Mouse (Mus musculus) layer of hippocampus, postnatal 14 days (tissue): ENCODE results near the gene Gm4847. TPM values are rescaled to one million over a fixed set of nuclear protein-coding genes. Genes with fewer than 3 reads are reported as not detected.

ENCODE experiments used
- DNase-seq, 2 experiments: peaks; one replicate each; pipeline ENCODE4 v3.0.0; 2021 to 2022; ENCODE audit warnings: low spot score in 2 of 2, mixed read lengths in 1 of 2
- long read RNA-seq, 2 experiments: library from polyadenylated mRNA; stranded (forward); transcript quantifications; one replicate each; pipeline ENCODE4 v2.0.0; 2021
- microRNA-seq, 2 experiments: library from miRNA; unstranded; fragments of <30 nt; microRNA quantifications; one replicate each; pipeline ENCODE4 v1.2.0; 2021
- total RNA-seq, 2 experiments: library from RNA; stranded (reverse); gene quantifications; 2 replicates each; pipeline ENCODE4 v1.2.3; 2021

Gene Gm4847
- total RNA-seq = not detected
- long read RNA-seq, experiment 1 = 0 reads
- long read RNA-seq, experiment 2 = 0 reads

GRCm38 (mm10) chr1:166647593-166647992 lies at the start of gene Gm4847:
Gene Gm4847 (minus strand): TSS chr1:166647693.
- DNase-seq = no peak

- DNase-seq = no peak
These were observed 34.3 kb upstream of the Gm4847 start, which contains the start of gene Fmo9 for GRCm38 (mm10) chr1:166681745-166682144. Gene Fmo9 (minus strand): TSS chr1:166681845.

GRCm38 (mm10) chr1:166669264-166669663 lies 21.8 kb upstream of the Gm4847 start:
- DNase-seq = no peak

GRCm38 (mm10) chr1:166660800-166661199 lies 13.3 kb upstream of the Gm4847 start:
- no peak for DNase-seq

Small RNA genes within 50 kb of the gene (microRNA-seq; reads per million reads assigned to microRNA genes)
- 0 reads per million in 2 experiments for gene Gm22992

Other genes with a start within 250 kb of the Gm4847 start
- gene Pogk, start 237.8 kb downstream of the Gm4847 start, total RNA-seq = 10 to 100 TPM; 28.8 to 29.4 TPM
- gene Gm4846, start 150.1 kb downstream of the Gm4847 start, total RNA-seq = not detected
- gene Fmo9, start 34.2 kb upstream of the Gm4847 start, total RNA-seq = not detected